Comparison of ENCODE assay signal across 13 mouse cellular contexts in the genomic region with DNA sequence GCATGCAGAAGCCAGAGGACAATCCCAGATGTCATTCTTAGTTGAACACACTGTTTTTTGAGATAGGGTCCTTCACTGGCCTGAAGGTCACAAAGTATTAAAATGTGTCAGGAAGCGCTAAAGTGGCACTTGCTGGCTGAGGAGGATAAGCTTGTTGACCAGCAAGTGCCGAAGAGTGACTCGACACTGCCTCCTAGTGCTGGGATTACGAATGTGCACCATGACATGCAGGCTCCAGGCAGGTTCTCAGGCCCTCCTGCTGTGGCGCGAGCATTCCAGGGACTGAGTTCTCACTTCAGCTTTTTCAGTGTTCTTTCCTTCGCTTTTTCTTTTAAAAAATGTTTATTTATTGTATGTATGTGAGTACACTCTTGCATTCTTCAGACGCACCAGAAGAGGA. TPM values are rescaled to one million over a fixed set of nuclear protein-coding genes. Genes with fewer than 3 reads are reported as not detected.
DNase-seq lines count a peak whose midpoint lies in the region; ATAC-seq and TF ChIP-seq lines count a peak whose summit lies in the region.
"Had no signal": no experiment of that assay in that cellular context is flagged by ENCODE, and none has a peak within 500 bp of the region (broad histone marks: within the 10 kb centered on the region; RNA-seq: fewer than 3 reads in every experiment).

No protein-coding gene starts in this region.

- H3K9ac ChIP-seq in forebrain, embryonic 11.5 days (ENCODE audit: low read length) = no peak overlapping the region
- H3K9ac ChIP-seq in forebrain, postnatal 0 days = no peak overlapping the region
- no peak overlapping the region for H3K9ac ChIP-seq in midbrain, embryonic 13.5 days (replicated peaks)
- H3K9ac ChIP-seq: forebrain, embryonic 13.5 days had no signal

- H3K9me3 ChIP-seq in forebrain, embryonic 11.5 days (ENCODE audit: control insufficient read depth, low read length) = no peaks in the 10 kb centered on the region
- H3K9me3 ChIP-seq in forebrain, postnatal 0 days (ENCODE audit: low read length) = no peaks in the 10 kb centered on the region
- H3K9me3 ChIP-seq in midbrain, embryonic 10.5 days (replicated peaks) = no peaks in the 10 kb centered on the region
- no peaks in the 10 kb centered on the region for H3K9me3 ChIP-seq in midbrain, embryonic 13.5 days
- H3K9me3 ChIP-seq: forebrain, embryonic 13.5 days had no signal

- no peaks in the 10 kb centered on the region for H3K36me3 ChIP-seq in forebrain, embryonic 11.5 days (ENCODE audit: control insufficient read depth, insufficient read depth, low read length)
- H3K36me3 ChIP-seq in forebrain, postnatal 0 days (ENCODE audit: insufficient read depth) = no peaks in the 10 kb centered on the region
- H3K36me3 ChIP-seq in midbrain, embryonic 10.5 days = no peaks in the 10 kb centered on the region
- H3K36me3 ChIP-seq in midbrain, embryonic 13.5 days = no peaks in the 10 kb centered on the region

- no peak overlapping the region for H3K27ac ChIP-seq in forebrain, embryonic 11.5 days (ENCODE audit: low read depth, low read length)
- H3K27ac ChIP-seq in forebrain, postnatal 0 days (ENCODE audit: low read depth, low read length) = no peak overlapping the region
- H3K27ac ChIP-seq in midbrain, embryonic 10.5 days (replicated peaks) = no peak overlapping the region
- no peak overlapping the region for H3K27ac ChIP-seq in midbrain, embryonic 13.5 days
- H3K27ac ChIP-seq in cortical plate, adult 2 months (ENCODE audit: insufficient read depth, low read length) = no peak overlapping the region
- H3K27ac ChIP-seq: forebrain, embryonic 13.5 days had no signal

- TF ChIP-seq POLR2A in cortical plate, adult 2 months (IDR thresholded peaks at IDR 0.05; ENCODE audit: extremely low read depth, insufficient read depth, low read length) = no peak

- H3K4me2 ChIP-seq in forebrain, embryonic 11.5 days (ENCODE audit: low read depth, low read length, severe bottlenecking) = no peak overlapping the region
- H3K4me2 ChIP-seq in forebrain, postnatal 0 days (ENCODE audit: low read depth) = no peak overlapping the region
- no peak overlapping the region for H3K4me2 ChIP-seq in midbrain, embryonic 13.5 days (replicated peaks)
- H3K4me2 ChIP-seq: forebrain, embryonic 13.5 days had no signal

- WGBS in forebrain, embryonic 11.5 days = 45% methylated on average over 8 of the region's 8 CpGs
- WGBS in forebrain, postnatal 0 days = 48% methylated on average over 8 of the region's 8 CpGs
- 49% methylated on average over 8 of the region's 8 CpGs for WGBS in midbrain, embryonic 10.5 days
- 48% methylated on average over 8 of the region's 8 CpGs for WGBS in midbrain, embryonic 13.5 days

- H3K4me1 ChIP-seq in forebrain, embryonic 11.5 days (replicated peaks; ENCODE audit: control insufficient read depth, insufficient read depth, low read length) = no peaks in the 10 kb centered on the region
- no peaks in the 10 kb centered on the region for H3K4me1 ChIP-seq in forebrain, postnatal 0 days (ENCODE audit: insufficient read depth)
- H3K4me1 ChIP-seq in midbrain, embryonic 10.5 days = no peaks in the 10 kb centered on the region
- H3K4me1 ChIP-seq in midbrain, embryonic 13.5 days (replicated peaks) = no peaks in the 10 kb centered on the region
- no peaks in the 10 kb centered on the region for H3K4me1 ChIP-seq in cortical plate, adult 2 months (ENCODE audit: control insufficient read depth, insufficient read depth, low read length)
- H3K4me1 ChIP-seq: forebrain, embryonic 13.5 days had no signal

- H3K4me3 ChIP-seq in forebrain, embryonic 11.5 days (ENCODE audit: low read depth, low read length) = no peak overlapping the region
- H3K4me3 ChIP-seq in forebrain, postnatal 0 days (ENCODE audit: low read depth, low read length) = no peak overlapping the region
- no peak overlapping the region for H3K4me3 ChIP-seq in midbrain, embryonic 10.5 days
- no peak overlapping the region for H3K4me3 ChIP-seq in midbrain, embryonic 13.5 days (replicated peaks)
- no peak overlapping the region for H3K4me3 ChIP-seq in cortical plate, adult 2 months (ENCODE audit: insufficient read depth, low read length)
- H3K4me3 ChIP-seq: forebrain, embryonic 13.5 days had no signal

- no peak for ATAC-seq in forebrain, embryonic 11.5 days (replicated peaks; ENCODE audit: low FRiP score)
- ATAC-seq in forebrain, postnatal 0 days = no peak
- ATAC-seq in midbrain, embryonic 13.5 days = no peak
- peak; percentile 68; the same call in 1 of the 2 replicates for ATAC-seq in megakaryocyte progenitor cell, adult 5-6 weeks (replicated peaks; ENCODE audit: poor library complexity)
- ATAC-seq in megakaryocyte-erythroid progenitor cell, adult 5-6 weeks (replicated peaks; ENCODE audit: low FRiP score, low TSS enrichment, poor library complexity, severe bottlenecking) = no peak
- ATAC-seq: forebrain, embryonic 13.5 days had no signal

- peak; percentile 62 for DNase-seq in forebrain, embryonic 11.5 days (ENCODE audit: low spot score)
- DNase-seq in forebrain, postnatal 0 days = no peak
- peak; percentile 28 for DNase-seq in midbrain, embryonic 10.5 days (ENCODE audit: low spot score)
- DNase-seq in right cerebral cortex, postnatal 14 days = no peak
- DNase-seq: B cell, adult 2 months; kidney, postnatal 25 days had no signal

- TF ChIP-seq CTCF in forebrain, postnatal 0 days (IDR thresholded peaks at IDR 0.05; ENCODE audit: low read depth) = no peak
- 0 out of 2 replicates have a peak, but pooled peaks have one; percentile 16 for TF ChIP-seq CTCF in cortical plate, adult 2 months (IDR thresholded peaks at IDR 0.05; ENCODE audit: extremely low read depth, insufficient read depth, low read length)

- no peaks in the 10 kb centered on the region for H3K27me3 ChIP-seq in forebrain, embryonic 11.5 days (ENCODE audit: control insufficient read depth, insufficient read depth, low read length)
- H3K27me3 ChIP-seq in forebrain, postnatal 0 days (ENCODE audit: insufficient read depth, low read length) = no peaks in the 10 kb centered on the region
- no peaks in the 10 kb centered on the region for H3K27me3 ChIP-seq in midbrain, embryonic 10.5 days (ENCODE audit: low read depth, poor library complexity, severe bottlenecking)
- H3K27me3 ChIP-seq in midbrain, embryonic 13.5 days = no peaks in the 10 kb centered on the region
- H3K27me3 ChIP-seq: forebrain, embryonic 13.5 days had no signal

RNA-seq across cellular contexts. Expression of a gene that starts 34.3 kb away (rescaled TPM):
- polyA plus RNA-seq in forebrain, embryonic 11.5 days (2014; fragmentation: Nextera tagmentation; extraction: Ambion mirVana) = 0.23 and 0.32 TPM in 2 replicates
- 0.69 and 0.81 TPM in 2 replicates for total RNA-seq in forebrain, postnatal 0 days (2014; rRNA removed)
- 3.4 and 5.3 TPM in 2 replicates for polyA plus RNA-seq in forebrain, postnatal 0 days (2015; fragmentation: Nextera tagmentation; extraction: Ambion mirVana)
- polyA plus RNA-seq in midbrain, embryonic 10.5 days (2016; fragmentation: Nextera tagmentation; extraction: Ambion mirVana) = 0.37 and 0.71 TPM in 2 replicates
- polyA plus RNA-seq in midbrain, embryonic 13.5 days (2015; fragmentation: Nextera tagmentation; extraction: Ambion mirVana) = 0.55 and 0.73 TPM in 2 replicates
- polyA plus RNA-seq in cortical plate, adult 2 months (2012; rRNA removed) = 0.69 and 0.70 TPM in 2 replicates
- not detected in 2 replicates for total RNA-seq in megakaryocyte progenitor cell, adult 5-6 weeks (2015)
- not detected in 2 replicates for total RNA-seq in megakaryocyte progenitor cell, adult 5-6 weeks (2017)
- total RNA-seq in megakaryocyte-erythroid progenitor cell, adult 5-6 weeks (2014; fragmentation: Nextera tagmentation) = not detected in 2 replicates
- total RNA-seq in megakaryocyte-erythroid progenitor cell, adult 5-6 weeks (2017) = not detected in 2 replicates
- total RNA-seq: neutrophil, adult 5-6 weeks had no signal
- polyA plus RNA-seq: liver, embryonic 16.5 days had no signal

Comparison
In these comparisons a context has a peak if more than half of its experiments do, and no peak if none do; other contexts are left out.
1. DNase-seq: peak in forebrain, embryonic 11.5 days (single experiment) and midbrain, embryonic 10.5 days (single experiment); none in forebrain, postnatal 0 days (single experiment) and right cerebral cortex, postnatal 14 days (single experiment).